Mouse (Mus musculus) ovary, adult 10 weeks (tissue): ENCODE data around the gene Olfr691. TPM values are rescaled to one million over a fixed set of nuclear protein-coding genes. Genes with fewer than 3 reads are reported as not detected.

ENCODE experiments used
- polyA plus RNA-seq: library from polyadenylated mRNA; stranded (reverse); fragments of 350-450 nt; fragmentation: Illumina TruSeq; extraction: RNeasy Lipid Tissue Mini Kit (QIAGEN cat#74804); gene quantifications from one replicate; pipeline ENCODE4 v1.2.3, GENCODE M21; 2014

Olfr691 gene
- polyA plus RNA-seq = not detected

DNA sequence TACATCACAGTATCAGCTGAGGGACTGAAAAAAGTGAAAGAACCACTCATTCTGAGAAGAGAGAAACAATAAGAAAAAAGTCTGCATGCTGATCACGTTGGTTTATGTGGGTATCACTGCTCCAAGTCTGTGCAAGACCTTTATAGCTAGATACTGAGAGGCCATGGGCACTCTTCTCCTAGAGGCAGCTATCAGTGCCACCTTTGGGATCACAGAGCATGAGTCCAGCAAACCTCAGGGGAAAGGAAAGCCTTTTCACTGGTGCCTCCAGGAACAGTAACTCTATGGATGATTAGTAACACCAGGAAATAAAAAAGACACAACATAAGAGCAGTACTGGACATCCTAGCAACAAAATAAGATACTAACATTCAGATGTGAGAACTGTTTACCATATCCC, at the start of gene Olfr691:
Gene Olfr691 (minus strand): TSS at position 101 of the 400 bp plus-strand sequence.

DNA sequence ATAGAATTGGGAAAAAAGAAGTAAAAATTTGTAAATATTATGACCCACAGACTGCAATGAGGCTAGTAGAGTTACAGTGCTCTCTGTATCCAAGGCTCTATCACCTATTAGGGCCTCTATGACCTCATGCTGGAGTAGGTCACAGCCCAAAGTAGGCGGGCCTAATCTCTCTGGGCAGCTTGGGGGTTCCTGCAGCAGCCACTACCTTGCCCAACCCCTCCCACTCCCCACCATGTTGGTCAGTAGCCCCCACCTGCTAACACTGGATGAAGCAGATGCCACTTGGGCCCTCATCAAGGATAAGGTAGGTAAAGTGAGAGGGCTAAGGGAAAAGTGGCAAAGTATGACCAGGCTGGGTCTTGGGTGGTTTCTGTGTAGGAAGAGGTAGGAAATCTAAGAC, 32.8 kb upstream of the Olfr691 start, which contains the start of gene Gm5901:
Gene Gm5901 (plus strand): TSS at position 173 of the 400 bp plus-strand sequence.

DNA sequence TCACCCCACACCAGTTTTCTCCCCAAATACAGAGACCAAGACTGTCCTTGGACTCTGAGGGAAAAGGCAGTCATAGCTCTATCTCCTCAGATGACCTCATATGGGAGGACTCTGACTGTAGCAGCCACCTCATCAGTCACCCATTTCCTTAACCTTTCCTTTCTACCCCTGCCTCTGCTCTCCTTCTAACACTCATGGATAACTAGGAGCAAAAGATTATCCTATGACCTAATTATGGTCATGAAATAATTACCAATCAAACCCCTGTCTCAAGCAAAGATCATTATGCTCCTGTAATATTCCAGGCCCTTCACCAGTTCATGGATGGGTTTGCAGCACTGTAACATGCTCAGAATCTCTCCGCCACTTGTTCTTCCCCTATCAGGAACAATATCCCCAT, 25.9 kb upstream of the Olfr691 start, which contains the start of gene Olfr692:
Gene Olfr692 (plus strand): TSS at position 301 of the 400 bp plus-strand sequence.

DNA sequence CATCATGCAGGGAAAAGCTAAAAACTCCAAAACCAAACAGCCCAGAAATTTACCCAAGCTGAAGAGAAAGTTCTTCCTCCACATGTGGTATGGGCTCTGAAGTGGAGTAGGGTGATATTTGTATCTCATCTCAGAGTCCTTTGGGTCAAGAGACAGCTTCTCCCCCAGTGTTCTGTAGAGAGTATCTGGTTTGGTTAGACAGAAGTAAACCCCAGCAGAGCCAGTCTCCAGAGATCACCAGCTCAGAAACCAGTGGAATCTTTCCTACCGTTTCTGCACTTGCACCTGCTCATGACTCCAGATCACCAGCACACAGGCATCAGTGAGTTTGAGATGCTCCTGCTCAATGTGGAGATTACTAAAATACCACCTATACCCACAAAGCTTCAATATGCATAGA, 8.1 kb downstream of the Olfr691 start, which contains the start of gene Olfr690:
Gene Olfr690 (minus strand): TSS at position 101 of the 400 bp plus-strand sequence.

DNA sequence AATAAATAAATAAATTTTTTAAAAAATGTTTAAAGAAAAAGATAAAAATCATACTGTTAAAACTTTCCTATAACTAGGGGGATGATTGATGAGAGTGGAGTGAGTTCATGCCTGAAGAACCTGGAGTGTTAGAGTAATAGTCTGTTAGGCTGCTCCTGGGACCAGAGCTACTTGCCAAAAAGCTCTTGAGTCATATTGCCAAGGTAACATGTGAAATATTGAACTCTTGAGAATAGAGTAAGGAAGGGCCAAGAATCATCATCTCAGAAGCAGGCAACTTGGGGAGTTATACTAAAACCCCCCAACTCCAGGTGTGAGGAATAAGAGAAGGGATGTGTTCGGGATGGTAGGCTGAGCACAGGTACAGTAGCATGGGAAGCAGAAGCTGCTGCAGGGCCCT, 31.2 kb downstream of the Olfr691 start, which contains the start of gene Olfr689:
Gene Olfr689 (plus strand): TSS at position 301 of the 400 bp plus-strand sequence.

DNA sequence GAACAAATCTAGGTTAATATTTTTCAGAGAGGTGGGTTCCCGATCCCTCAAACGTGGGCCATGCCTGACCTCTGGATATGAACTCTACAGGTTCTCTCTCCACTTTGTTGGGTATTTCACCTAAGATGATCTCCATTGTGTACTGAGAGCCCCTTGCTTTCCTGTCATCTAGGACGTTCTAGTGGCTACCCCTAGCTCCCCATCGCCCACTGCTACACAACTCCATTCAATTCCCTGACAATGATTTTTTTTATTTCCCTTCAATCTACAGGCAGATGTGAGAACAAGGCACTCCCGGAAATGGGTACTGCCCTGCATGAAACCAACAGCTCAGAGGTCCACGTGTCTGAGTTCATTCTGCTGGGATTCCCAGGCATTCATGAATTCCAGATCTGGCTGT, 54.3 kb downstream of the Olfr691 start, which contains the start of gene Olfr688:
Gene Olfr688 (plus strand): TSS at position 301 of the 400 bp plus-strand sequence.

Other genes starting within 250 kb of the Olfr691 start
- gene Olfr680-ps1, start 249.5 kb downstream of the Olfr691 start, polyA plus RNA-seq = not detected
- not detected for gene Olfr681, start 225.4 kb downstream of the Olfr691 start, polyA plus RNA-seq
- gene Olfr683, start 195.3 kb downstream of the Olfr691 start, polyA plus RNA-seq = not detected
- gene Olfr684, start 178.6 kb downstream of the Olfr691 start, polyA plus RNA-seq = not detected
- gene Olfr685, start 156.3 kb downstream of the Olfr691 start, polyA plus RNA-seq = not detected
- not detected for gene Olfr686, start 134.8 kb downstream of the Olfr691 start, polyA plus RNA-seq
- not detected for gene Olfr688, start 54.2 kb downstream of the Olfr691 start, polyA plus RNA-seq
- not detected for gene Olfr689, start 31.1 kb downstream of the Olfr691 start, polyA plus RNA-seq
- not detected for gene Olfr690, start 8.2 kb downstream of the Olfr691 start, polyA plus RNA-seq
- not detected for gene Olfr692, start 26.0 kb upstream of the Olfr691 start, polyA plus RNA-seq
- not detected for gene Gm5901, start 32.8 kb upstream of the Olfr691 start, polyA plus RNA-seq
- gene Fam160a2, start 57.8 kb upstream of the Olfr691 start, polyA plus RNA-seq = 20.0 TPM
- gene Cnga4, start 62.3 kb upstream of the Olfr691 start, polyA plus RNA-seq = not detected
- gene Cckbr, start 83.5 kb upstream of the Olfr691 start, polyA plus RNA-seq = 0.29 TPM
- gene Cavin3, start 140.0 kb upstream of the Olfr691 start, polyA plus RNA-seq = 10.7 TPM
- gene Smpd1, start 212.1 kb upstream of the Olfr691 start, polyA plus RNA-seq = 2.7 TPM
- gene Apbb1, start 239.4 kb upstream of the Olfr691 start, polyA plus RNA-seq = 1.1 TPM